Mouse (Mus musculus) ES-E14 (cell line): ENCODE measurements around the gene Ms4a14.

Source experiments
- CHD2 ChIP-seq: IDR thresholded peaks from 2 replicates; pipeline ENCODE4 v1.6.1; 2014; ENCODE audit warnings: mild to moderate bottlenecking, low read depth, low read length, inconsistent platforms
- HCFC1 ChIP-seq: IDR thresholded peaks from 2 replicates; pipeline ENCODE4 v1.6.1; 2012; ENCODE audit warnings: low read length, inconsistent platforms, borderline replicate concordance; ENCODE audit not compliant: insufficient read depth
- MAFK ChIP-seq: IDR thresholded peaks from 2 replicates; pipeline ENCODE4 v1.6.1; 2014; ENCODE audit warnings: mild to moderate bottlenecking, low read depth, low read length, inconsistent platforms; ENCODE audit not compliant: insufficient read depth
- ZC3H11A ChIP-seq: IDR thresholded peaks from 2 replicates; pipeline ENCODE4 v1.6.1; 2012; ENCODE audit warnings: low read depth, mild to moderate bottlenecking, inconsistent platforms, low read length, borderline replicate concordance
- ZNF384 ChIP-seq: IDR thresholded peaks from 2 replicates; pipeline ENCODE4 v1.6.1; 2012; ENCODE audit warnings: low read depth, low read length, inconsistent platforms

- TF ChIP-seq CHD2, result no peak
- no peak for TF ChIP-seq ZC3H11A
- no peak for TF ChIP-seq MAFK
- TF ChIP-seq ZNF384, result no peak
- TF ChIP-seq HCFC1, result no peak
Measured at GRCm38 (mm10) chr19:11362002-11362401, 47.7 kb upstream of the Ms4a14 start.
